Mouse (Mus musculus) activated CD4-positive, CD25-positive, alpha-beta regulatory T cell, adult 4 months (primary cell): ENCODE data around the gene Dnah2. TPM values are rescaled to one million over a fixed set of nuclear protein-coding genes. Genes with fewer than 3 reads are reported as not detected.
"Not testable (repeated sequence)": the region's sequence is repeated elsewhere in the genome, so short reads cannot be mapped to it uniquely, and the experiment has no call there.

Source experiments
- ATAC-seq: one replicate; pipeline ENCODE4 v1.8.0; 2017
- polyA plus RNA-seq, 2 experiments: library from polyadenylated mRNA; unstranded; fragments of 100-300 nt; shearing (Covaris generic); gene quantifications; one replicate each; pipeline ENCODE4 v1.2.1; 2017

The Dnah2 gene
- polyA plus RNA-seq, 2 experiments from 2014 or later: 0.19 TPM; not detected in 1

DNA sequence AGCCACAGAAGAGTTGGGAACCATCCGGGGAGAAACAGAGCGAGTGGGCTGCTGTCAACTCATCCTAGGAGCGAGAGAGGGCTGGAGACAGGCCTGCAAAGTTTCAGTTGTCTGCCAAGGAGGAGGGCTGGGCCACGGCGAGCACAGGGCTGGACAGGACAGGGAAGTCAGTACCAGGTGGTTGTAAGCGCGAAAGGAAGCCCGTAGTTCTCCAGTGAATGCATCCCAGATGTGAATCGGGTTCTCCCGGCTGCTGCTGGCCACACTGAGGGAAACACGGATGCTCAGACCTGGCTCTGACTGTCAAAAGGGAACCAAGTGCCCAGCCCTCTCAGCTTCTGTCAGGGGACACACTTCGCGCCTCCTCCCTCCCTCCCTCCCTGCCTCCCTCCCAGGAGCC, 14.5 kb upstream of the Dnah2 start:
- no peak for ATAC-seq

DNA sequence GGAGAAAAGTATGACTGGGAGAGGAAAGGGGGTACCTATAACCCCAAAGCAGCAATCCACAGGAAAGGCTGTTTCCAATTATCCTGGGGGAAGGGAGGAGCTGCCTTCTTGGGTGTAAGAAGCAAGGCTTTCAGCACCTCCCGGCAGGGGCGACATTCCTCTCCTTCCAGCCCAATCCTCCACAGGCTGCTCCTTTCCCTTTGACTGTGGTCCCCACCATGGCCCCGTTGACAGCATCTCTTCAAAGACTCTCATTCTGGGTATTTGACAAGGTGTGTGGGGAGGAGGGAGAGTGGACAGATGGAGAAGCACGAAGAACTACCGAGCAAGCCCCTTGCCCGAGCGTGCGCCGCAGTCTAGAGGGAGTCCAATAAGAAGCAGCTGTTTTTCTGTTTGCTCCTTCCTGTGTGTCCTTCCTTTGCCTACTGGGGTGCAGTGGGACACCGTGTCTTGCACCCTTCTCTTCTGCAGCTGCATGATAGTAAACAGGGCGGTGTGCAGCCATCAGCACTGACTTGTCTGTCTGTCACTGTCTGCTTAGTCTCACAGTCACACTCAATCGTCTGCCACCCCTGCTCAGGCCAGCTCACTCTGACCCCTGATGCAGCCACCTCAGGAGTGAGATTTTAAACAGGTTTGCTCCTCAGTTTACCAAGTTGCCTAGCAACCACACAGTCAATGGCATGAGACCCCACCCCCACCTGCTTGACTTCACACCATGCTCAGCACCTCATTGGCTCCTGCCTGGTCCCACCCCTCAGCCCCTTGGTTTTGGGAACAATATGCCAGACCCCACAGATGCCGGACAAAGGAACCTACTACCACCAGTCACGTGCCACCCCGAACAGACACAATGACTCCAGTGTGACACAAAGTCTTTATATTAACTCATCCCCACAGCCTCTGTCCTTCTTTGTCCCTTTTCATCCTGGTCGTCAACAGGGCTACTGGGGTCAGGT, 12.3 kb upstream of the Dnah2 start:
- ATAC-seq: no peak

DNA sequence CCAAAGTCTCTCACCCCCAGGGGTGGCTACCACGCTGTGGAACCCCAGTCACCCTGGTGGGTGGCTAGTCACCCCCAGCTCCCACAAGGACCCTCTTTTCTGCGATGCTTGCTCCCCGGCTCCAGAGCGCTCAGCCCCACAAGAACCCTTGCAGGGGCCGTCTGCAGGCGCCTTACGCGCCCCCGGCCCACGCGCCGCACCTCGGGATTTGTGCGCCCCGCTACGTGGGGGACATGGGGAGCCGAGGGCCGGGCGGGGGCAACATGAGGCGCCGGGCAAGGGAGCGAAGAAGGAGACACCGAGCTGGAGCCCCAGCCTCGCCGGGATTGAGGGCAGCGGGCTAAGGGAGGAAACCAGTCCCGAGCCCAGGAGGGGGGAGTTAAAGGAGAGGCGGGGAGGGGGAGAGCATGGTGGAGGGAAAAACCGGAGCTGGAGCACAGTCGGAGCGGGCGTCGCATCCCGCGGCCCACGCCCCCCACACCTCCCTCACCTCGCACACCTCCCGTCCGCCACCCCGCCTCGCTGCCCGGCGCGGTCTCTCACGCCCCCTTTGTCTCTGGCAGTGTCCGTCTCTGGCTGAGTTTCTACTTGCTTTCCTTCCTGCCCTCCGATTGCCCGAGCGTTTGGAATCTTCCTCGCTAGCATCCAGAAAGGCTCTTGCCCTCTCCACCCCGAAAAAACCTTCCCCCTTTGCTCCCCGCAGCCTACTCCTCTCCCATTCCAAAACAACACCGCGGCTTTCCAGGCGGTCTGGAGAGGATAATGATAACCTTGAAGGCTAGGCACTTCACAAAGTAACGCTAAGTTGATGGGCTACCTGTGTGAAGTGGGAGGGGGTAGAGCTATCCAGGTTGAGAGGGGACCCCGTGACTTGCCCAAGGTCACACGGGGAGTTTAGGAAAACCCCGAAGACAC, 11.2 kb upstream of the Dnah2 start, which contains the start of gene Efnb3:
Gene Efnb3 (minus strand): TSS at position 355 of the 915 bp plus-strand sequence.
- no peak for ATAC-seq

DNA sequence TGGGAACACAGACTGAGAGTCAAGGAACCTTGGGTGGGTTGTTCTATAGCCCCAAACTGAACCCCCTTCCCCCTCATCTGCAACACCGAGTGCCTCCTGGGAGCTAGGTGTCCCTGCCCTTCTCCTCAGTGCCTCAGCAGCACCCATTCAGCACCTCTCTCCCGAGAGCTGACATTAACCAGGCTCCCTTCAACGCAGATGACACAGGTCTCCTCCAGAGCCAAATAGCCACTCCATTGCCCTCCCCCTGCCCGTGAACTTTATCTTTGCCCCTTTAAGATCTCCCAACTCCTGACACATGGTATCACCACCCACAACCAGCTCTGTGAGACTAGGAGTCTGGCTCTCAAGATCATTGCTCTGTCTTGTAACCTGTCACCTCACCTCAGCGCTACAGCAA, 10.3 kb upstream of the Dnah2 start:
- no peak for ATAC-seq

DNA sequence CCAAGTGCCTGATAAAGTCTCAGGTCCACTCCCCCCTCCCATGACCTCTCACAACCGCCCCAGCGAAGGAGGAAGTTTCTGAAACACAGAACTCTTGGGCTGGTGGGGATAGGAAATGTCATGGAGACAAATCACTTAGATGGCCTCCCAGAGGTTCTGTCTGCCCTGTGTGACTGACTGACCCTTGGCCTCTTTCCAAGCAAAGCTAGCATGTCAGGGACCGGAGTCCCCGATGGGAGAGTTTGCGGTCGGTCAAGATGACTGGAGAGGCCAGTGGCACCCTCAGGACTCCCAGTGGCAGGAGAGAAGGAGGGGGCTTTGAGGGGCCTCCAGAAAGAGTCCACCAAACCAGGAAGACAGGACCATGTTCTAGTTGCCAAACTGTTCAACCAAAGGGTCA, 9.8 kb upstream of the Dnah2 start:
- no peak for ATAC-seq

DNA sequence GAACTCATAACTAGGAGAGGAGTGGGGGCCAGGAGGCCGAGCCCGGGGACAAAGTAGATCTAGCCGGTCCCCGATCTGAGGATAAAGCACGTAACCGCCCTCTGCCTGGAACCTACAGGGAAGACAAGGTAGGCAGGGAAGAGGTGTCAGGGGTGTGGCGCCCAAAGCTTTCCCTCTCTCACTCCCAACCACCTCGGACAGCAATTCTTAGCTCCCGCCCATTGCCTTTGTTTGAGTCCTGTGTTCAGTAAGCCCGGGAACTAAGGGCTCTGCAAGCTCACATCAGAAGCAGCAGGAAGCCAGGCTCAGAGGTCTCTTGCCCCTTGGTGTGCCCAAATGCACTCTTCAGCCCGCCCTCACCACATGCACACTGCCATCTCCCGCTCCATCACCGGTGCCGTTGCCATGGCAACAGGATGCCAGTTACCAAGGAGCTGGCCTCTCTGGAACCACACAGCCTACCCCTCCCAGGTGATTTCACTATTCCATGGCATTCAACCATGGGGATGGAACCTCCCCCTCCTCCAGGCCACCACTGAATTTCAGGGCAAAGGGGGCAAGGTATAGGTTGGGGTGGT, 8.6 kb upstream of the Dnah2 start:
- no peak for ATAC-seq

DNA sequence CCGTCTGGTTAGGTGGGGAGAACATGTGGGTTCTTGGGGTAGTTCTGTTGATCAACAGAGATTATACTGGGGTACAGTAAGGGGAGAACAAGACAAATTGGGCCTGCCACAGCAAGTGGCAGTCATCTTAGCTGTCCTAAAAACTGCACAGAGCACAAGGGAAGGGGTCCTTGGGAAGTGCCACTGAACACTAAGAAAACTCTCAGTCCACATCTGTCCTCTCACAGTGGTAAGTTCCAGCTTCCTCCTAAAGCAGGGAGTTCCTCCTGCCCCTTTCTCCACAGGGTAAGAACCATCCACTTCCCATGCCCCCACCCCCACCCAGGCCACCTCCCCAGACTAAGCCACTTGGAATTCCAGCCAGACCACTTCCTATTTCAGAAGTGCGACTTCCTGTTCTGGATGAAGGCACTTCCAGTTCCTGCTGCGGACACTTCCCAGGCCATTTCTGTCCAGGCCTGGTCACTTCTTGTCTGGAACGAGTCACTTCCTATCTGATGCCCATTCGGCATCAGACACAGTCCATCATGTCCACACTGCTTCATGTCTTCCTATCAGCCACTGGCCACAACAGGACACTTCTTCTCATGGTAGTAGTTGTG, 5.7 kb upstream of the Dnah2 start:
- no peak for ATAC-seq

DNA sequence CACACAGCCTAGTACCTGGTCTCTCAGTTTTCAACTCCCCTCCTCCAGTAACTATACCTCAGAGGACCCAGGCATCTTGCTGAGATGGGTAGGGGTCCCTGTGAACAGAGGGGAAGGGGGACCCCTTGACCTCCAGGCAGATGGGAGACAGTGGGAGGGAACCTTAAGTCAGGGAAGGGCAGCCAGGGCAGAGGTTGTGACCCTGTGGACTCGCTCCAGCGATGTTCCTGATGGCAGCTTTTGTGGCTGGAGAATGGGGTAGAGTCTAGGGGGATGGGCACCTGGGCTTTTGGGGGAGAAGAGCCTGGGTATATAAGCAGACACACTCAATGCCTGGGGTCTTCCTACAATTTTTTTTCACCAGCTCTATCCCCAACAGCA, 4.4 kb upstream of the Dnah2 start:
- no peak for ATAC-seq

DNA sequence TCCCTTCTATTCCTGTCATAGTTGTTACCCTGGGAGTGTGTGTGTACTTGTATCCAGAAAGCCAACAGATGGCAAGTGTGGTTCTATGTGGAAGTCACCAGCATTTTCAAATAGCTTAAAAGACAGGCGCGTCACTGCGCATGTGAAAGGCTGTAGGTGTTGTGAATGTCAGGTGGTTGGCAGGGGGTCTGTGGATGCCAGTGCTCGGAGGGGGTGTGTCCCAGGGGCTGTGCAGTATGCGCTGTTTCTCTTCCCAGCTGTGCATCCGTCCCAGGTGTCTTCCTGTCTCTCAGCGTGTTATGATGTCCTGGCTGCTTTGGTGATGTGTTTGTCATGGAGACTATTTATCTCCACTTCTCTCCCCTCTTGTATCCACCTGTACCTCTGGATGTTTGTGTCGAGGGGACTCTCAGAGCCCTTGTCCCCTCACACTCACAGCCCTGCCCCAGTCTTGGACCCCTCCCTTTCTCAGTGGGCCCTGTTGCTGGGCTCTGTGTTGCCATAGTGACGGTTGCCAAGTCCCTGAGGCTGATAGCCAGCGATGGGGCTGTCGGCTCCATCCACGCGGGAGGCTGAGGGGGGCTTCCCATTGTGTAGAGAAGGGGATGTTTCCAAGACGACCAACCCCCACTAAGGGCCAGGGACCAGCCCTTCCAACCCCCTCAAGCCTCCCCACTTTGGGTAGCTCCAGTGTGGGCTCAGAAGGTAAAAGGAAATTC, 3.9 kb upstream of the Dnah2 start:
- no peak for ATAC-seq

DNA sequence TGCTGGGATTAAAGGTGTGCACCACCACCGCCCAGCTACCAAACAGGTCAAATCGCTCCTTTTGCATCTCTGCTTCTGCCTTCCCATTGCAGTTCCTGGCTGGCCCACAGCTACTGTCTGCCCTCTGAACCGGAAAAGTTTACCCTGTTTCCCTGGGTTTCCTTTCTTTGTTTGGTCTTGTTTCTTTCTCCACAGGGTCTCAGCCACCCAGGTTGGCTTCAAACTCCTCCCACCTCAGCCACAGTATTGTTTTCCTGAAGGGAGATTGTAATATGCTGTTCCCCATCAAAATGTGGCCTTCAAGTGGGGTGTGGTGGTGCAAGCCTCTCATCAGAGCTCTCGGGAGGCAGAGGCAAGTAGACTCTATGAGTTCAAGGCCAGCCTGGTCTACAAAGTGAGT, 2.4 kb upstream of the Dnah2 start:
- ATAC-seq: no peak

DNA sequence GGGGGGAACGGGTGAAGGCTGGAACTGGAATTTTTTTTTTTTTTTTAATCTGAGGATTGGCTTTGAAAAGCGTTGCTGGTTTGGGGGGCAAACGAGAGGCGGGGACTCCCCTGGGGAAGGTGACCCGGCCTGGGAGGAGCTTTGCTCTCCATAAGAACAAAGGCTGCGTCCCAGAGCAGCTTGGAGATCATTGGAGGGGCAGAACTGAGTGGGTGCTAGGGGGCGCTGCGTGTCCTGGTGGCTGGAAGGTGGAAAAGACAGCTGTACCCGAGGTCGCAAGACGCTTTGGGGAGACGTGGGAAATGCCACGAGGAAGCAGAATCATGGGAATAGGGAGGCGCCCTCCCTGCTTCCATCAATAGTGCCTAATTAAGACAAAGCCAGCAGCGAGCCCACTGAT, 1.8 kb downstream of the Dnah2 start:
- ATAC-seq: no peak

DNA sequence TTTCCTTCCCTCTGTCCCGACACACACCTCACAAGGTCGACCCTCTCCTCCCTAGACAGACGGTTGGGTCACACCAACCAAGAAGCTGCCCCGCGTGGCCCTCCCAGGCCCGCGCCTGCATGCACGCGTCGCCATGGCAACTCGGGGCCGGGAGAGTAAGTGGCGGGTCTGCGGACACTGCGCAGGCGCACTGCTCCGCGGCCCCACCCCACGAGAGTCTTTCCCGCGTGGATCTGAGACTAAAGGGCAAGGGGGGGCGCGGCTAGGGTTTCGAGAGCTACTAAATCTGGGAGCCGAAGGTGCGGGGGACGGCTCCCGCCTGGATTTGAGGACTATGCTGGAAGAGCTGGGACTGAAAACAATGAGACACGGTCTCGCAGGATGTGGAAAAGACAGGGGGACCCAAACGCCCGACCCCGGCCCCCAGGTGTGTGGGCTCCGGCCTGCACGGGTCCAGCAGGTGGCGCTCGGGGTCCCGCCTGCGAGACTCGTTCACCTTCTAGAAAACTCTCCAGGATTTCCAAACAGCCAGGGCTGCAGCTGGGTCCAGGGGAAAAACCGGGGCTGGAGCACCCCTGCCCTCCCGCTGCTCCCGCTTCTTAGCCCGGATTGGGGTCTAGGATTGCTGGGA, 2.4 kb downstream of the Dnah2 start:
- no peak for ATAC-seq

DNA sequence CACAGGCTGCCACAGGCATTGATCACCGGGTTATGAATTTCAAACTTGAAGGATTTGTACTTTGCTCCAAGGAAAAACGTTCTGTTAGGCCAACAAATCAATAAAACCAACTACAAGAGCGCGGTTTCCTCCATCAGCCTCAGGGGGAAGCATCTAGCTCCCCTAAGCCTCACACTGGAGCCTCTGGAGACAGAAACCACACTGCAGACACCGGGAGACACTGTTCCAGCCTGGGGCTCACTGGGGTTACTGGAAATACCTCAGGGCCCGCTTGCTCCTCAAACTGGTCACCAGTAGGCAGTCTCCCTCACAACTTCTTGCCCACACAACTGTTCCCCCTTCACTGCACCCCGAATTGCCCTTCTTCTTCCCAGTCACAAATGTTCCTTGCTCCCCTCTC, 3.0 kb downstream of the Dnah2 start:
- ATAC-seq: no peak

DNA sequence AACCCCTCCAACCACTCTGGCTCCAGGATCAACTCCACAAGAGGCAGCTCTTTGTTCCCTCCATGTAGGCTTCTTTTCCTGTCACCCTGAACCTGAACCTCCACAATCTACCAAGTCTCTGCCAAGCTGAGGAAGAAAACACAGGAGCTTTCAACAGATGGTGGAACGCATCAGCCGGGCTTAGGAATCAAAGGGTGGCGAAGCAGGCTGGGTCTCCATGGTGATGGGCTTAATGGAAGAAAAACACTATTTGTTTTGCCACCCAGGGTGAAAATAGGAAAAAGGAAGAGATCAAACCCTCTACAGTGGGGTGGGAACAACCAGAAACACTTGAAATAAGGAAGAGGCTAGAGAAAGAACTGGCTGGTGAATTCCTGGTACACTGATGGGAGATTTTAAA, 5.3 kb downstream of the Dnah2 start:
- ATAC-seq: no peak

DNA sequence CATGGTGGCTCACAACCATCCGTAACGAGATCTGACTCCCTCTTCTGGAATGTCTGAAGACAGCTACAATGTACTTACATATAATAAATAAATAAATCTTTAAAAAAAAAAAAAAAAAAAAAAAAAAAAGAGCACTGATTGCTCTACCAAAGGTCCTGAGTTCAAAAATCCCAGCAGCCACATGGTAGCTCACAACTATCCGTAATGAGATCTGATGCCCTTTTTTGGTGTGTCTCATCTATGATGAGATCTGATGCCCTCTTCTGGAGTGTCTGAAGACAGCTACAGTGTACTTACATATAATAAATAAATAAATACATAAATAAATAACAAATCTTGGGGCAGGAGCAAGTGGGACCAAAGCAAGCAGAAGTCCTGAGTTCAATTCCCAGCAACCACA, 7.2 kb downstream of the Dnah2 start:
- ATAC-seq: not testable (repeated sequence)

DNA sequence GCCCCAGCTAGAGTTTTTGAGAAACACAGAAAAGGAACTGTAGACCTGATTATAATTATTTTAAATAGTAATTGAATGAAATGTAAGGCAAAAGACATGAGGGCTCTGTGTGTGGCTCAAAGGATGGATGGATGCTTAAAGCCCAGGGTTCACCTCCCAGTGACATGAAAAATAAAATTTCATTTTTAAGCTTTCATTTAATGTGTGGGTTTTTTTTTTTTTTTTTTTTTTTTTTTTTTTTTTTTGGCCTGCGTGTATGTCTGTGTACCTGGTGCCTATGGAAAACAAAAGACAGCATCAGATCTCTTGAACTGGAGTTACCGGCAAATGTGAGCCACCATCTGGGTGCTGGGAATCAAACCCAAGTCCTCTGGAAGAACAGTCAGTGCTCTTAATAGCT, 8.2 kb downstream of the Dnah2 start:
- ATAC-seq: no peak

DNA sequence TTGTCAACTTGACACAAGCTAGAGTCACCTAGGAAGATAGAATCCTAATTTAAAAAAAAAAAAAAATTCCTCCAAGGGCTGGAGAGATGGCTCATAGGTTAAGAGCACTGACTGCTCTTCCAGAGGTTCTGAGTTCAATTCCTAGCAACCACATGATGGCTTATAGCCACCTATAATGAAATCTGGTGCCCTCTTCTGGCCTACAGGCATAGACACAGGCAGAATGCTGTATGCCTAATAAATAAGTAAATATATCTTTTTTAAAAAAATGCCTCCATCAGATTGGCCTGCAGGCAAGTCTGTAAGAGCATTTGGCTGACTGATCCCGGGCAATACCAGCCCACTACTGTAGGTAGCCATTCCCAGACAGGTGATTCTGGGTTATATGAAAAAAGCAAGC, 13.9 kb downstream of the Dnah2 start:
- no peak for ATAC-seq

DNA sequence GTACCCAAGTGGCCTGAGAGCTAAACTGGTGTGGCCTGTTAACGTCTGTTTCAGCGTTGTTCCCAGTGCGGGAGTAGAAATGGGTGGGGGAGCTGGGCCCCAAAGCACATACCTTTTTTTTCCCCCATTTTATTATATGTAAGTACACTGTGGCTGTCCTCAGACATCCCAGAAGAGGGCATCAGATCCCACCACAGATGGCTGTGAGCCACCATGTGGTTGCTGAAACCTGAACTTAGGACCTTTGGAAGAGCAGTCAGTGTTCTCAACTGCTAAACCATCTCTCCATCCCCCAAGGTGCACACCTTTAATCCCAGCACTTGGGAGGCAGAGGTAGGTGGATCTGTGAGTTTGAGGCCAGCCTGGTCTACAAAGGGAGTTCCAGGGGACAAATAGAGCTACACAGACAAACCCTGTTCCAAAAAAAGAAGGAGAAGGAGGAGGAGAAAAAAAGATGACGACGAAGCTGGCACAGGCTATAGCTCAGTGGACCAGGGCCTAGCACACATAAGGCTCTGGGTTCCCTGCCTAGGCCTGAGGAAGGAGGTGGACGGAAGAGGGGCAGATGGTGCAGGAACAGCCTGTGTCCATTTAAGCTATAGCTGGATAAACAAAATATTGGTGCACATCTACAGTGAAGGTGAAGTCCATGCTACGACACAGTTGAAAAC, 16.3 kb downstream of the Dnah2 start:
- ATAC-seq: no peak

DNA sequence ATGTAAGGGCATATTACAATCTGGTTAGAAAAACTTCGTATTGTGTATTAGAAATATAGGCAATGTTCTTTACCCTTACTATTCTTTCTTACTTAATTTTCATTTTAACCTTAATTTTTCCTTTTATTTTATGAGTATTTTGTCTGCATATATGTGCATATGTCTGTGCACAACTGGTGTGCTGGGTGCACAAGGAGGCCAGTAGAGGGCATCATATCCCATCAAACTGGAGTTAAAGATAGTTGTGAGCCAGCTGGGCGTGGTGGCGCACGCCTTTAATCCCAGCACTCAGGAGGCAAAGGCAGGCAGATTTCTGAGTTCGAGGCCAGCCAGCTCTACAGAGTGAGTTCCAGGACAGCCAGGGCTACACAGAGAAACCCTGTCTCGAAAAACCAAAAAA, 18.2 kb downstream of the Dnah2 start:
- not testable (repeated sequence) for ATAC-seq

DNA sequence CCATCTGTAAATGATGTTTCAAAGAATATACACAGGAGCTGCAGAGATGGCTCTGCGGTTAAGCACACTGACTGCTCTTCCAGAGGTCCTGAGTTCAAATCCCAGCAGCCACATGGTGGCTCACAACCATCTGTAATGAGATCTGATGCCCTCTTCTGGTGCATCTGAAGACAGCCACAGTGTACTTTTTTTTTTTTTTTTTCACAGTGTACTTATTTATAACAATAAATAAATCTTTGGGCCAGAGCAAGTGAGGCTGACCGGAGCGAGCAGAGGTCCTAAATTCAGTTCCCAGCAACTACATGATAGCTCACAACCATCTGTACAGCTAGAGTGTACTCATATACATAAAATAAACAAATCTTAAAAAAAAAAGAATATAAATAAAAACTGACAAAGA, 18.6 kb downstream of the Dnah2 start:
- ATAC-seq: not testable (repeated sequence)

DNA sequence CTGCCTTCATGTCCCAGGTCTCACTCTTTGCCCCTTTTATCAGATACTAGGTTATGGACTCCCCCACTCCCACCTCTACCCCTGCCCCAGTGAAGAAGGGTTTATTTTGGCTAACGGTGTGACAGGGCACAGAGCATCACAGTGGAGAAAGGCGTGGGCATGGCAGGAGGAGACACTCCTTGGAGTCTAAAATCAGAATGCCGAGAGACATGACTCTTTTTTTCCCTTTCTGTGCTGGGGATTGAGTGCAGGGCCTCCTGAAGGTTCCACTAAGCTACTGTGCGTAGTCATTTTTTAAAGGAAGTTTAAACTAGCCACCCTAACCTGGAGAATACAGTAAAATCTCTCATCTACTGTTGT, 20.9 kb downstream of the Dnah2 start:
- ATAC-seq: no peak
